Mouse (Mus musculus): ENCODE data around the gene Rundc3a. TPM values are rescaled to one million over a fixed set of nuclear protein-coding genes. Genes with fewer than 3 reads are reported as not detected.
"Not testable (repeated sequence)": the region's sequence is repeated elsewhere in the genome, so short reads cannot be mapped to it uniquely, and the experiment has no call there.

The Rundc3a gene
- polyA plus RNA-seq, 1 experiment from 2014 or later: 57.0 TPM

DNA sequence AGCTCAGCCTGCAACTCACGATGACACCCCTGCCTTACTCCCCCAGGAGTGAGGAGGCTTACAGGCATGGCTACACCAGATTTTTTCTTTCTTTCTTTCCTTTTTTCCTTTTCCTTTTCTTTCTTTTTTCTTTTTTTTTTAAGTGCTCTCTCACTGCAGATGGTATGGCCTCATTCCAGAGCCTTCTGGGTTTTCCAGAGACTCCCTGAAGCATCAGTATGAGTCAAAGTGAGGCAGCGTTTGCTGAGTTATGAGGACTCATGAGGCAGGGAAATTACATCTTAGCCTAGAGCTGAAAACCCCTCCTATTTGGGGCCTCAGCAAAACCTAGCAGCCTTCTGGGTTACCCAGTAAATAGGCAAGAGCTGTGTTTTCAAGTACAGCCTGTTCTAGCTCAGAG, 8.8 kb upstream of the Rundc3a start:
- WGBS: 87% methylated on average over 2 of the region's 2 CpGs
- no peaks in the 10 kb centered on the region for H3K9me3 ChIP-seq
- no peaks in the 10 kb centered on the region for H3K36me3 ChIP-seq
- H3K27ac ChIP-seq: no peak overlapping the region
- DNase-seq (ENCODE audit: low spot score): no peak
- no peak overlapping the region for H3K4me3 ChIP-seq
- peaks cover 7% of the 10 kb centered on the region; the same call in 1 of the 2 replicates for H3K4me1 ChIP-seq (replicated peaks)
- H3K27me3 ChIP-seq (ENCODE audit: insufficient read depth, poor library complexity, severe bottlenecking): no peaks in the 10 kb centered on the region

DNA sequence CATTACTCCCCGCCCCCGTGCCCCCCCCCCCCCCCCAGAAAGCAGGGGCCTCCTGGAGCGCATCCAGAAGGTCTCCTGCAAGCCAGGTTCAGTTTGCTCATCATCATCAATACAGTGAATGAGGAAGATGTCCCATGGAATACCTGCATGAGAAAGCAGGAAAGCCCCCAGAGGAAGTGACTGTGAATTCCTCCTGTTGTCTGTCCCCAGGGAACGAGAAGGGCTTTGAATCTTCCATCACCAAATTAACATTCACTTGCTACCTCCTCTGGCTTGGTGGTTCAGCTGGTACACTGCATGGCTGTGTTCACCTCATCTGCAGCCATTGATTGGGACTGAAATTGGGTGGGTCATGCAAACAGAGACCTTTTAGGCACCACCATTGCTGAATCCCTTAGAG, 8.1 kb upstream of the Rundc3a start:
- WGBS: 55% methylated on average over 4 of the region's 4 CpGs
- Histone ChIP-seq H3K4me1 (replicated peaks) (peaks cover 7% of the 10 kb centered on the region; the same call in 1 of the 2 replicates), H3K9me3 (no peaks in the 10 kb centered on the region), H3K4me3 (no peak overlapping the region), H3K27ac (no peak overlapping the region), H3K27me3 (ENCODE audit: insufficient read depth, poor library complexity, severe bottlenecking) (no peaks in the 10 kb centered on the region), H3K36me3 (no peaks in the 10 kb centered on the region)
- DNase-seq (ENCODE audit: low spot score): no peak

GRCm38 (mm10) chr11:102386121-102386520, 7.1 kb upstream of the Rundc3a start:
- DNase-seq (ENCODE audit: low spot score): no peak
- H3K9me3 ChIP-seq: no peaks in the 10 kb centered on the region
- peaks cover 7% of the 10 kb centered on the region; the same call in 1 of the 2 replicates for H3K4me1 ChIP-seq (replicated peaks)
- H3K36me3 ChIP-seq: no peaks in the 10 kb centered on the region
- WGBS: 64% methylated on average over 5 of the region's 5 CpGs
- H3K27ac ChIP-seq: no peak overlapping the region
- no peak overlapping the region for H3K4me3 ChIP-seq
- no peaks in the 10 kb centered on the region; the same call in 1 of the 2 replicates for H3K27me3 ChIP-seq (ENCODE audit: insufficient read depth, poor library complexity, severe bottlenecking)

GRCm38 (mm10) chr11:102389436-102389835, 3.8 kb upstream of the Rundc3a start:
- not testable (repeated sequence) for H3K27me3 ChIP-seq (ENCODE audit: insufficient read depth, poor library complexity, severe bottlenecking); H3K4me3 ChIP-seq; H3K36me3 ChIP-seq; H3K9me3 ChIP-seq; DNase-seq (ENCODE audit: low spot score); H3K27ac ChIP-seq
- 92% methylated on average over 4 of the region's 5 CpGs for WGBS
- H3K4me1 ChIP-seq (replicated peaks): peaks cover 21% of the 10 kb centered on the region

DNA sequence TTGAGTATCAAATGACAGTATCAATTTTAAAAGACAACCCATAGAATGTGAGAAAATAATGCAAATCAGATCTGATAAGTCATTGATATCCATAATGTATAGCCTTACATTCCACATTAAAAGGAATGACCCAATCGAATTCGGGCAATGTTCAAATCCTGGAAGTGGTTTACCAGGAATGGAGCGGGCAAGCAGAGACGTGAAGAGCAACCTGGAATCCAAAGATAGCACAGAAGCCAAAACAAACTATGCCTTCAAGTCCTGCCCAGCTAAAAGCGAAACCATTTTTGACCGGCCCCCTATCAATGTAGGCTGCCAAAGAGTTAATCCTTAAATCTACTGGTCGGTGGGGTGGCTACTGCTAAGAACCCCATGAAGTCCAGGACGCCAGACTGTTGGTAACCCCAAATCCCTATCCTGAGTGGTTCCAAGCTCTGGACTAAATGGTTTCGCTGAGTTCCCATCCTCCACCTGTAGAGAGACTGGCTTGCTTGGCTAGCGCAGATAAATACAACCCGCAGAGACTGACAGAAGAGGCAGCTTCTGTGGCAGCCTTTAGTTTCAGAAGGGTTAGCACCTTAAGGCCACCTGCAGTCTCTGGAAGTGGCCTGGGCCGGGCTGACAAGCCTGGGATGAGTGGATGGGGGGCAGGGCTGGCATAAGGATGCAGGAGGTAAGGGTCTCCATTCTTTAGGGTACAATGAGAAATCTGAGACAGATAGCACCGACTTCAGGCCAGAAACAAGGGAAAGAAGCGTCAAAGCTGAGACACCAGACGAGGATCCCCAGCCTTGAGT, 564 bp upstream of the Rundc3a start:
- DNase-seq (ENCODE audit: low spot score): no peak
- peaks cover 38% of the 10 kb centered on the region for H3K27me3 ChIP-seq (ENCODE audit: insufficient read depth, poor library complexity, severe bottlenecking)
- no peaks in the 10 kb centered on the region for H3K9me3 ChIP-seq
- peaks cover 52% of the 10 kb centered on the region for H3K4me1 ChIP-seq (replicated peaks)
- H3K4me3 ChIP-seq: peak overlapping the region; percentile 65
- WGBS: 19% methylated on average over 15 of the region's 15 CpGs
- peak overlapping the region; percentile 88 for H3K27ac ChIP-seq
- H3K36me3 ChIP-seq: no peaks in the 10 kb centered on the region

- H3K4me1 ChIP-seq (replicated peaks): peaks cover 55% of the 10 kb centered on the region
- no peak for DNase-seq (ENCODE audit: low spot score)
- no peaks in the 10 kb centered on the region for H3K9me3 ChIP-seq
- H3K27ac ChIP-seq: peak overlapping the region; percentile 88
- H3K4me3 ChIP-seq: peak overlapping the region; percentile 65
- WGBS: 12% methylated on average over 17 of the region's 17 CpGs
- H3K27me3 ChIP-seq (ENCODE audit: insufficient read depth, poor library complexity, severe bottlenecking): peaks cover 50% of the 10 kb centered on the region
- H3K36me3 ChIP-seq: peaks cover 3% of the 10 kb centered on the region; the same call in 1 of the 2 replicates
These were observed 667 bp downstream of the Rundc3a start for GRCm38 (mm10) chr11:102393719-102394420.

- Histone ChIP-seq H3K36me3 (peaks cover 10% of the 10 kb centered on the region; the same call in 1 of the 2 replicates), H3K27me3 (ENCODE audit: insufficient read depth, poor library complexity, severe bottlenecking) (peaks cover 57% of the 10 kb centered on the region), H3K4me1 (replicated peaks) (peaks cover 62% of the 10 kb centered on the region), H3K4me3 (peak overlapping the region; percentile 65), H3K9me3 (no peaks in the 10 kb centered on the region), H3K27ac (peak overlapping the region; percentile 88)
- DNase-seq (ENCODE audit: low spot score): no peak
- WGBS: 78% methylated on average over 9 of the region's 9 CpGs
These were observed 1.4 kb downstream of the Rundc3a start for GRCm38 (mm10) chr11:102394421-102395124.

- Histone ChIP-seq H3K36me3 (peaks cover 15% of the 10 kb centered on the region; the same call in 1 of the 2 replicates), H3K4me3 (peak overlapping the region; percentile 65), H3K4me1 (replicated peaks) (peaks cover 68% of the 10 kb centered on the region), H3K27me3 (ENCODE audit: insufficient read depth, poor library complexity, severe bottlenecking) (peaks cover 64% of the 10 kb centered on the region), H3K9me3 (no peaks in the 10 kb centered on the region), H3K27ac (peak overlapping the region; percentile 88; the same call in 1 of the 2 replicates)
- WGBS: 3% methylated on average over 5 of the region's 5 CpGs
- peak; percentile 43 for DNase-seq (ENCODE audit: low spot score)
These were observed 2.0 kb downstream of the Rundc3a start for GRCm38 (mm10) chr11:102395250-102395649.

DNA sequence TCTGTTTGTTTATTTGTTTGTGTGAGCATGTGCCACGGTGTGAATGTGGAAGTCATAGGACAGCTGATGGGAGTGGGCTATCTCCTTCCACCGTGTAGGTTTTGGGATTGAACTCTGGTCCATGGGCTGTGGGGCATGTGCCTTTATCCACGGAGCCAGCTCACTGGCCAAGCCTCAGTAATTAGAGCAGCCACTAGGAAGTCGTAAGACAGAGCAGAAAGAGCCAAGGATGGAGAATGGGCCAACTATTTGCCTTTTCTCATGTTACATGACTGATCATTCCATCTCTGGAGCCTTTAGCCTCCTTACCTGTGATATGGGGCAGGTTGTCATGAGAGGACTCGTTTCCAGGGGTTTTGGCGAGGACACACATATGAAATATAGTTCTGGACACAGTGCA, 3.1 kb downstream of the Rundc3a start:
- Histone ChIP-seq H3K9me3 (no peaks in the 10 kb centered on the region), H3K4me1 (replicated peaks) (peaks cover 78% of the 10 kb centered on the region), H3K4me3 (peak overlapping the region; percentile 29; the same call in 1 of the 2 replicates), H3K27me3 (ENCODE audit: insufficient read depth, poor library complexity, severe bottlenecking) (peaks cover 74% of the 10 kb centered on the region), H3K36me3 (peaks cover 23% of the 10 kb centered on the region), H3K27ac (no peak overlapping the region)
- 69% methylated on average over 6 of the region's 6 CpGs for WGBS
- no peak for DNase-seq (ENCODE audit: low spot score)

DNA sequence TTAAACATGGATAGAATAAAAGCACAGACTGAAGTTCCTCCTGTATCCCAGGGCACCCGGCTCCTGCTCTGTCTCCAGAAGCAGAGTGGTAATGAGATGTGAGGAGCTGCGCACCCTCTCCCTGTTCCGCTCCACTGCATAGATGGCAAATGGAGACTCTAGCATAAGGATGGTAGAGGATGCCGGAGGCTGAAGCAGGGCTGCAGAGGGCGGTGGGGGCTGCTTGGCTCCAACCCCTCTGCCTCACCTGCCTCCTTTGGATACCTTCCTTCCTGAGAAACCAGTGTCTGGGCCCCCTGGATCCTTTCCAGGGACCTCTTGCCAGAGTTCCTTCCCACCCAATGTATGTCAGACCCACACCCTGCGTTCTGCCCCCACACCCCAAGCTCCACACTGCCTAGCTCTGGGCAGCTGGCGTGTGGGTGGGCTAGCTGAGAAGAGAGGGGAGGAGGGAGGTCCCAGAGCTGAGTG, 3.5 kb downstream of the Rundc3a start:
- H3K4me1 ChIP-seq (replicated peaks): peaks cover 78% of the 10 kb centered on the region
- peaks cover 78% of the 10 kb centered on the region for H3K27me3 ChIP-seq (ENCODE audit: insufficient read depth, poor library complexity, severe bottlenecking)
- H3K27ac ChIP-seq: peak overlapping the region; percentile 16; the same call in 1 of the 2 replicates
- peaks cover 27% of the 10 kb centered on the region for H3K36me3 ChIP-seq
- H3K9me3 ChIP-seq: no peaks in the 10 kb centered on the region
- DNase-seq (ENCODE audit: low spot score): no peak
- peak overlapping the region; percentile 29; the same call in 1 of the 2 replicates for H3K4me3 ChIP-seq
- 80% methylated on average over 7 of the region's 7 CpGs for WGBS

- Histone ChIP-seq H3K27ac (no peak overlapping the region), H3K27me3 (ENCODE audit: insufficient read depth, poor library complexity, severe bottlenecking) (peaks cover 84% of the 10 kb centered on the region), H3K4me3 (no peak overlapping the region), H3K4me1 (replicated peaks) (peaks cover 76% of the 10 kb centered on the region), H3K36me3 (peaks cover 42% of the 10 kb centered on the region), H3K9me3 (no peaks in the 10 kb centered on the region)
- no peak for DNase-seq (ENCODE audit: low spot score)
- 82% methylated on average over 20 of the region's 20 CpGs for WGBS
These were observed 5.0 kb downstream of the Rundc3a start for GRCm38 (mm10) chr11:102398007-102398825.

DNA sequence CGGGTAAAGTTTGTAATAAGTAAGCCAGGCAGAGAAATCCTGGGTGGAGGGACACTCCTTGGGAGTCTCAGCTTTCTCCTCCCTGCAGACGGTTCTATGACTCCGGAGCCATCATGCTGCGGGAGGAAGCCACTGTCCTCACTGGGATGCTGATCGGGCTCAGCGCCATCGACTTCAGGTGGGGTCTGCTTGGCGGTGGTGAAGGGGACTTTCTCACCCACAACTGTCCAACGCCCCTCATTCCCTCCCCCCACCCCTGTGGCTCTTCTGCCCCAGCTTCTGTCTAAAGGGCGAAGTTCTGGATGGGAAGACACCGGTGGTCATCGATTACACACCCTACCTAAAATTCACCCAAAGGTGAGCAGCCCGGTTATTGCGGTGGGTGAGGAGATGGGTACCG, 5.9 kb downstream of the Rundc3a start:
- H3K4me3 ChIP-seq: peak overlapping the region; percentile 38
- 13% methylated on average over 15 of the region's 15 CpGs for WGBS
- H3K36me3 ChIP-seq: peaks cover 51% of the 10 kb centered on the region
- no peak overlapping the region for H3K27ac ChIP-seq
- peaks cover 80% of the 10 kb centered on the region for H3K27me3 ChIP-seq (ENCODE audit: insufficient read depth, poor library complexity, severe bottlenecking)
- no peak for DNase-seq (ENCODE audit: low spot score)
- peaks cover 67% of the 10 kb centered on the region for H3K4me1 ChIP-seq (replicated peaks)
- H3K9me3 ChIP-seq: no peaks in the 10 kb centered on the region

All from hindbrain, embryonic 10.5 days (tissue).